Mouse (Mus musculus): ENCODE data around the gene Ntn4. TPM values are rescaled to one million over a fixed set of nuclear protein-coding genes. Genes with fewer than 3 reads are reported as not detected.

Ntn4 gene
- polyA plus RNA-seq, 1 experiment from 2014 or later: 0.65 TPM

DNA sequence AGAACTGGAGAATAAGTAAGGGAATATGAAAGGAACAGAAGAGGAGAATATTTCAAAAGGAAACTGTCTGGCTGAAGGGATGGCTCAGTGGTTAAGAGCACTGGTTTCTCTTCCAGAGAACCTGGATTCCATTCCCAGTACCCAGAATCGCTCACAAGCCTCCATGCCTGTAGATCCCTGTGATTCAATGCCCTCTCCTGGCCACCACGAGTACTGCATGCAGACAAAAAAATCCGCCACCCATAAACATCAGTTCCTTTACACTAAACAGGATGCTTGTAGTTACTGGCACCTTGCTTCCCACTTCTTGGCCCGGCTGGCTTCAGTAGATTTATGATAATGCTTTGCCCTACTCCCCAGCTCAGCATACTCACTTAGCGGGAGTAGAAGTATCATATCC lies 122.6 kb downstream of the Ntn4 start:
- no peaks in the 10 kb centered on the region for H3K27me3 ChIP-seq (replicated peaks; ENCODE audit: control insufficient read depth, insufficient read depth, low read length)
- H3K27ac ChIP-seq (ENCODE audit: low read depth): no peak overlapping the region
- H3K4me3 ChIP-seq (ENCODE audit: low read depth, low read length): no peak overlapping the region
- no peaks in the 10 kb centered on the region for H3K4me1 ChIP-seq (replicated peaks; ENCODE audit: control insufficient read depth, insufficient read depth, low read length)
- H3K4me2 ChIP-seq (ENCODE audit: low read length): no peak overlapping the region
- 33% methylated on average over 5 of the region's 5 CpGs for WGBS
- H3K9ac ChIP-seq (ENCODE audit: low read length): no peak overlapping the region
- ATAC-seq (replicated peaks; ENCODE audit: low FRiP score, low TSS enrichment, low read depth) (no peak), DNase-seq (ENCODE audit: low spot score) (peak; percentile 64)
- no peaks in the 10 kb centered on the region for H3K9me3 ChIP-seq (ENCODE audit: control insufficient read depth, low read length)
- no peaks in the 10 kb centered on the region for H3K36me3 ChIP-seq (ENCODE audit: control insufficient read depth, insufficient read depth, low read length)

DNA sequence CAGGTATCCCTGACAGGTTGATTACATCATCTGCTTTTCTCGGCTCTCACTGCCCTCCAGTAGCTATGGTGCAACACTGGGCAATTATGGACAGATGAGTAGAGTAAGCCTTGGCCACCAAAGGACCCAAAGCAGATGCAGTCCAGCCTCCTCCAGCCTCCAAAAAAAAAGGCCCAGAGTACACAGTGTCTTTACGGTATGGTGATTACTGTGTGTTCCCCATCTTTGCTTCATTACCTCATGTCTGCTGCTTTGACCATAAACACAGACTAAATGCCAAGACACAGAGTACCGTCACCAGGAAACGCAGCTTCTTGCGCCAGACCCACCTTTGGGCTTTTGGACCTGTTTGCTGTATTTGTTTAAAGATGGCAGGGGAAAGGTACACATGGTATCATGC lies 125.7 kb downstream of the Ntn4 start:
- H3K4me2 ChIP-seq (ENCODE audit: low read length): no peak overlapping the region
- WGBS: 88% methylated on average over 5 of the region's 5 CpGs
- DNase-seq (ENCODE audit: low spot score): no peak
- no peaks in the 10 kb centered on the region for H3K36me3 ChIP-seq (ENCODE audit: control insufficient read depth, insufficient read depth, low read length)
- no peak overlapping the region for H3K9ac ChIP-seq (ENCODE audit: low read length)
- H3K27me3 ChIP-seq (replicated peaks; ENCODE audit: control insufficient read depth, insufficient read depth, low read length): no peaks in the 10 kb centered on the region
- H3K4me1 ChIP-seq (replicated peaks; ENCODE audit: control insufficient read depth, insufficient read depth, low read length): no peaks in the 10 kb centered on the region
- no peak overlapping the region for H3K4me3 ChIP-seq (ENCODE audit: low read depth, low read length)
- no peaks in the 10 kb centered on the region for H3K9me3 ChIP-seq (ENCODE audit: control insufficient read depth, low read length)
- ATAC-seq (replicated peaks; ENCODE audit: low FRiP score, low TSS enrichment, low read depth): no peak
- H3K27ac ChIP-seq (ENCODE audit: low read depth): no peak overlapping the region

GRCm38 (mm10) chr10:93767245-93767644 lies 126.8 kb downstream of the Ntn4 start:
- Histone ChIP-seq H3K36me3 (ENCODE audit: control insufficient read depth, insufficient read depth, low read length) (no peaks in the 10 kb centered on the region), H3K4me2 (ENCODE audit: low read length) (no peak overlapping the region)
- 75% methylated on average over 5 of the region's 5 CpGs for whole genome bisulfite sequencing

DNA sequence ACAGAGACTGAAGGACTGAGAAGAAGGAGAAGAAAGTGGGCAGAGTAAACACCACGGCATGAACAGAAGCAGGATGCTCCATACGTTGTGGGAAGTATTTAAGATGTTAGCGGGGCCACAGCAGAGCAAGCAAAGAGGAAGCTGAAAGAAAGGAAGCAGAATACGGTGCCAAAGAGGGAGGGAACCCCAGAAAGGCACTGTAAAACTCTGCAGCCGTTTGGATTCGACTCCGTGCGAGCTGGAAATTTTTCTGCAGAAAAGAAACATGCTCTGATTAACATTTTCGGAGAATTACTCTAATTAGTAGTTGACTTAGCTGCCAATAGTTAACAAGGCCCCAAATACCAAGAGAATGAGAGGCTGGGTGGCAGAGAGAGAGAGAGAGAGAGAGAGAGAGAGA lies 127.7 kb downstream of the Ntn4 start:
- no peak for DNase-seq (ENCODE audit: low spot score)
- H3K4me3 ChIP-seq (ENCODE audit: low read depth, low read length): no peak overlapping the region
- no peak for ATAC-seq (replicated peaks; ENCODE audit: low FRiP score, low TSS enrichment, low read depth)
- H3K4me1 ChIP-seq (replicated peaks; ENCODE audit: control insufficient read depth, insufficient read depth, low read length): no peaks in the 10 kb centered on the region
- WGBS: 59% methylated on average over 9 of the region's 9 CpGs
- no peak overlapping the region for H3K27ac ChIP-seq (ENCODE audit: low read depth)
- H3K9ac ChIP-seq (ENCODE audit: low read length): no peak overlapping the region
- H3K36me3 ChIP-seq (ENCODE audit: control insufficient read depth, insufficient read depth, low read length): no peaks in the 10 kb centered on the region
- H3K4me2 ChIP-seq (ENCODE audit: low read length): no peak overlapping the region
- no peaks in the 10 kb centered on the region for H3K9me3 ChIP-seq (ENCODE audit: control insufficient read depth, low read length)
- H3K27me3 ChIP-seq (replicated peaks; ENCODE audit: control insufficient read depth, insufficient read depth, low read length): no peaks in the 10 kb centered on the region

More at GRCm38 (mm10) chr10:93767245-93767644, 126.8 kb downstream of the Ntn4 start:
- no peak overlapping the region for H3K4me3 ChIP-seq (ENCODE audit: low read depth, low read length)
- H3K9ac ChIP-seq (ENCODE audit: low read length): no peak overlapping the region
- no peak overlapping the region for H3K27ac ChIP-seq (ENCODE audit: low read depth)
- H3K27me3 ChIP-seq (replicated peaks; ENCODE audit: control insufficient read depth, insufficient read depth, low read length): no peaks in the 10 kb centered on the region
- no peaks in the 10 kb centered on the region for H3K9me3 ChIP-seq (ENCODE audit: control insufficient read depth, low read length)
- no peaks in the 10 kb centered on the region for H3K4me1 ChIP-seq (replicated peaks; ENCODE audit: control insufficient read depth, insufficient read depth, low read length)
- DNase-seq (ENCODE audit: low spot score): peak; percentile 7
- ATAC-seq (replicated peaks; ENCODE audit: low FRiP score, low TSS enrichment, low read depth): no peak

- Histone ChIP-seq H3K27me3 (replicated peaks; ENCODE audit: control insufficient read depth, insufficient read depth, low read length) (no peaks in the 10 kb centered on the region), H3K4me3 (ENCODE audit: low read depth, low read length) (no peak overlapping the region), H3K9ac (ENCODE audit: low read length) (no peak overlapping the region), H3K9me3 (ENCODE audit: control insufficient read depth, low read length) (no peaks in the 10 kb centered on the region), H3K4me1 (replicated peaks; ENCODE audit: control insufficient read depth, insufficient read depth, low read length) (no peaks in the 10 kb centered on the region), H3K4me2 (ENCODE audit: low read length) (no peak overlapping the region), H3K36me3 (ENCODE audit: control insufficient read depth, insufficient read depth, low read length) (no peaks in the 10 kb centered on the region), H3K27ac (ENCODE audit: low read depth) (no peak overlapping the region)
- ATAC-seq (replicated peaks; ENCODE audit: low FRiP score, low TSS enrichment, low read depth) (no peak), DNase-seq (ENCODE audit: low spot score) (no peak)
- 51% methylated on average over 9 of the region's 9 CpGs for WGBS
Measured at GRCm38 (mm10) chr10:93771931-93772465, 131.5 kb downstream of the Ntn4 start.

DNA sequence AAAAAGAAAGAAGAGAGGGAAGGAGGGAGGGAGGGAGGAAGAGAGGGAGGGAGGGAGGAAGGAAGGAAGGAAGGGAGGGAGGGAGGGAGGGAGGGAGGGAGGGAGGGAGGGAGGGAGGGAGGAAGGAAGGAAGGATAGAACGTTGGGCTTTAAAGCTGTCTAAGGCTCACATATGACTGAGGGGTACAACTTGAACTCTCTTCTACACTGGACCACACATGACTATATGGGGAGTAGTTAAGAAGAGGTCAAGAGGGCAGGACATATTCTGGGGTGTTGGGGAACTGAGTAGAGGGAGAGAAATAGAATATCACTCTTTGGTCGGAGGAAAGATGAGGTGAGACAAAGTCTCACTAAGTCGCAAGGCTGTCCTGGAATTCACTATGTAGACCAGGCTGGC lies 132.0 kb downstream of the Ntn4 start:
- Histone ChIP-seq H3K36me3 (ENCODE audit: control insufficient read depth, insufficient read depth, low read length) (no peaks in the 10 kb centered on the region), H3K27ac (ENCODE audit: low read depth) (no peak overlapping the region), H3K4me1 (replicated peaks; ENCODE audit: control insufficient read depth, insufficient read depth, low read length) (no peaks in the 10 kb centered on the region), H3K4me3 (ENCODE audit: low read depth, low read length) (no peak overlapping the region), H3K4me2 (ENCODE audit: low read length) (no peak overlapping the region), H3K27me3 (replicated peaks; ENCODE audit: control insufficient read depth, insufficient read depth, low read length) (no peaks in the 10 kb centered on the region), H3K9me3 (ENCODE audit: control insufficient read depth, low read length) (no peaks in the 10 kb centered on the region), H3K9ac (ENCODE audit: low read length) (no peak overlapping the region)
- DNase-seq (ENCODE audit: low spot score) (no peak), ATAC-seq (replicated peaks; ENCODE audit: low FRiP score, low TSS enrichment, low read depth) (no peak)
- 75% methylated on average over 3 of the region's 3 CpGs for WGBS

GRCm38 (mm10) chr10:93776731-93777151 lies 136.3 kb downstream of the Ntn4 start:
- 33% methylated on average over 5 of the region's 5 CpGs for WGBS
- Histone ChIP-seq H3K9me3 (ENCODE audit: control insufficient read depth, low read length) (no peaks in the 10 kb centered on the region), H3K36me3 (ENCODE audit: control insufficient read depth, insufficient read depth, low read length) (no peaks in the 10 kb centered on the region), H3K4me2 (ENCODE audit: low read length) (no peak overlapping the region), H3K4me1 (replicated peaks; ENCODE audit: control insufficient read depth, insufficient read depth, low read length) (no peaks in the 10 kb centered on the region), H3K27ac (ENCODE audit: low read depth) (no peak overlapping the region), H3K4me3 (ENCODE audit: low read depth, low read length) (no peak overlapping the region), H3K9ac (ENCODE audit: low read length) (no peak overlapping the region), H3K27me3 (replicated peaks; ENCODE audit: control insufficient read depth, insufficient read depth, low read length) (no peaks in the 10 kb centered on the region)
- DNase-seq (ENCODE audit: low spot score): no peak
- no peak for ATAC-seq (replicated peaks; ENCODE audit: low FRiP score, low TSS enrichment, low read depth)

DNA sequence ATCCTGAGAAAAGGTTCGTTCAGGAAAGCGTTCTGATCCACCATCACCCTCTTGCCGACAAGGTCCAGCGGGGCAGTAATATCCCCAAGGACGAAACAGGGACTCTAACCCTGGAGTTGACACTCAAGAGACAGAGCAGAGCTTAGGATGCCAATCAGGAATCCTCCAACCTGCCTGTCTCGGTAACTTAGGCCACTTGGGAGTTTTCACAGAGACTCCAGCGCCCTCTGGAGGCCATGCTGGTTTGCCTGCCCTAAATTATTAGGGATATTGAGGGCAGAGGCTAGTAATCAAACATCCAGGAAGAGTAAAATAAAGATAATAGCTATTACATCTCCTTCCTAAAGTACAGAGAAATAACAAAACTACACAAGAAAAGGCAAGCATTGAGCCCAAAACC lies 136.9 kb downstream of the Ntn4 start:
- H3K9me3 ChIP-seq (ENCODE audit: control insufficient read depth, low read length): no peaks in the 10 kb centered on the region
- no peaks in the 10 kb centered on the region for H3K4me1 ChIP-seq (replicated peaks; ENCODE audit: control insufficient read depth, insufficient read depth, low read length)
- H3K27me3 ChIP-seq (replicated peaks; ENCODE audit: control insufficient read depth, insufficient read depth, low read length): no peaks in the 10 kb centered on the region
- H3K27ac ChIP-seq (ENCODE audit: low read depth): no peak overlapping the region
- H3K36me3 ChIP-seq (ENCODE audit: control insufficient read depth, insufficient read depth, low read length): no peaks in the 10 kb centered on the region
- ATAC-seq (replicated peaks; ENCODE audit: low FRiP score, low TSS enrichment, low read depth) (no peak), DNase-seq (ENCODE audit: low spot score) (peak; percentile 80)
- 48% methylated on average over 7 of the region's 7 CpGs for WGBS
- no peak overlapping the region for H3K9ac ChIP-seq (ENCODE audit: low read length)
- no peak overlapping the region for H3K4me2 ChIP-seq (ENCODE audit: low read length)
- no peak overlapping the region for H3K4me3 ChIP-seq (ENCODE audit: low read depth, low read length)

DNA sequence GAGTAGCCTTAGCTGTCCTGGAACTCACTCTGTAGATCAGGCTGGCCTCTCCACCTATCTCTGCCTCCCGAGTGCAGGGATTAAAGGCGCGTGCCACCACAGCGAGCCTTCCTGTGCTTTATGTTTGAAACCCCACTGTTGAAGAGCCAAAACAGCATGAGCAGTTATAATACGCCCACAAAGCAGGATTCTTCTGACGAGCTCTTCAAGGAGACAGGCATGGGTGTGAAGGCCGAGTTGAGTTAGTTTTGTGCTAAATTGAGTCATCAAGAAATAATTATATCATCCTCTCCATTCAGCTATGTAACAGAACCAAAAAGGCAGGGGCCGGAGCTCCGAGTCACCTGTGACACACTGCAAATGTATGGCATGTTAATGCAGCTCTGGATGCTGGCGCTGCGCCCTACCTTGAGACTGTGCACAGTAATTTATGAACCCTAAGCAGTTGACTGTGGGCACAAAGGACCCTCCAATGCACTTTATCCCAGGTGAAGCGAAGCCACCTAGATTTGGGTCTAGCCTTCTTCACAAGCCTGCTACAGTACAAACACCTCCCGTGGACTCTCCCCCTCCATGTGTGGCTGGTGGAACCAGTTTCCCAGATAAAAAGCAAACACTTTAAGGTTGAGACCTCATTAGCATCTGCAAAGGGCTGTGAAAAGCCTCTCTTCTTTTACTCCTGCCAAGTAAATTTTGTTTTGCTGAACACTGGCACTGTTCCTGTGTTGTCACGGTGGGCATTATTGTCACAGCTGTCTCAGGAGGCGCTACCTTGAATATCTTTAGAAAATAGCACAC lies 142.9 kb downstream of the Ntn4 start:
- no peak overlapping the region for H3K27ac ChIP-seq (ENCODE audit: low read depth)

More for the DNA sequence above, 142.9 kb downstream of the Ntn4 start:
- Histone ChIP-seq H3K9ac (ENCODE audit: low read length) (no peak overlapping the region), H3K27me3 (replicated peaks; ENCODE audit: control insufficient read depth, insufficient read depth, low read length) (no peaks in the 10 kb centered on the region), H3K36me3 (ENCODE audit: control insufficient read depth, insufficient read depth, low read length) (no peaks in the 10 kb centered on the region), H3K9me3 (ENCODE audit: control insufficient read depth, low read length) (no peaks in the 10 kb centered on the region), H3K4me2 (ENCODE audit: low read length) (no peak overlapping the region), H3K4me3 (ENCODE audit: low read depth, low read length) (no peak overlapping the region), H3K4me1 (replicated peaks; ENCODE audit: control insufficient read depth, insufficient read depth, low read length) (no peaks in the 10 kb centered on the region)
- DNase-seq (ENCODE audit: low spot score) (no peak), ATAC-seq (replicated peaks; ENCODE audit: low FRiP score, low TSS enrichment, low read depth) (no peak)
- 75% methylated on average over 15 of the region's 15 CpGs for WGBS
